Comparison of ENCODE assay signal across 8 mouse cellular contexts in genomic region chr13:55135382-55135781, GRCm38 (mm10). TPM values are rescaled to one million over a fixed set of nuclear protein-coding genes. Genes with fewer than 3 reads are reported as not detected.
DNase-seq lines count a peak whose midpoint lies in the region; ATAC-seq lines count a peak whose summit lies in the region.

No protein-coding gene starts in this region.

- no peak for ATAC-seq in CD4-positive, CD25-positive, alpha-beta regulatory T cell, adult 4 months

- peak; percentile 51 for DNase-seq in CD4-positive, CD25-positive, alpha-beta regulatory T cell, adult 2 months (ENCODE audit: low read depth, low spot score)
- peak; percentile 24 for DNase-seq in layer of hippocampus, adult 11-12 months (ENCODE audit: low spot score)
- no peak for DNase-seq in layer of hippocampus, adult 18-20 months (ENCODE audit: low spot score in 2 of 2)
- DNase-seq in embryo, embryonic 10 days (ENCODE audit: low spot score) = peak; percentile 30
- peak; percentile 16 for DNase-seq in lung, postnatal 14 days
- DNase-seq in thymus, postnatal 10 days (ENCODE audit: low spot score in 2 of 2) = no peak
- DNase-seq in layer of hippocampus, postnatal 36 days = no peak

RNA-seq across cellular contexts. Expression of gene Gm17617, which starts 2.0 kb away (rescaled TPM):
- not detected for polyA plus RNA-seq in CD4-positive, CD25-positive, alpha-beta regulatory T cell, adult 4 months (2017; shearing (Covaris generic))
- not detected for total RNA-seq in layer of hippocampus, adult 18-20 months (2021)
- not detected for total RNA-seq in layer of hippocampus, postnatal 36 days (2021)

RNA-seq across cellular contexts. Expression of gene Fgfr4, which starts 17.1 kb away (rescaled TPM):
- not detected for polyA plus RNA-seq in CD4-positive, CD25-positive, alpha-beta regulatory T cell, adult 4 months (2017; shearing (Covaris generic))
- under 1 TPM; 0.12 to 0.41 TPM for total RNA-seq in layer of hippocampus, adult 18-20 months (2021)
- under 1 TPM; 0.20 to 0.43 TPM for total RNA-seq in layer of hippocampus, postnatal 36 days (2021)

RNA-seq across cellular contexts. Expression of gene Zfp346, which starts 30.3 kb away (rescaled TPM):
- polyA plus RNA-seq in CD4-positive, CD25-positive, alpha-beta regulatory T cell, adult 4 months (2017; shearing (Covaris generic)) = 10 to 100 TPM; 16.3 to 20.1 TPM
- 10 to 100 TPM; 39.0 to 42.2 TPM for total RNA-seq in layer of hippocampus, adult 18-20 months (2021)
- total RNA-seq in layer of hippocampus, postnatal 36 days (2021) = 10 to 100 TPM; 36.9 to 45.0 TPM

RNA-seq across cellular contexts. Expression of gene Uimc1, which starts 35.3 kb away (rescaled TPM):
- 100 to 1,000 TPM in 1 of 2 experiments, 10 to 100 TPM in 1; 90.1 to 100 TPM for polyA plus RNA-seq in CD4-positive, CD25-positive, alpha-beta regulatory T cell, adult 4 months (2017; shearing (Covaris generic))
- total RNA-seq in layer of hippocampus, adult 18-20 months (2021) = 10 to 100 TPM; 25.3 to 26.1 TPM
- 10 to 100 TPM; 21.9 to 26.7 TPM for total RNA-seq in layer of hippocampus, postnatal 36 days (2021)

Comparison
In these comparisons a context has a peak if more than half of its experiments do, and no peak if none do; other contexts are left out.
1. DNase-seq: peak in CD4-positive, CD25-positive, alpha-beta regulatory T cell, adult 2 months (single experiment), layer of hippocampus, adult 11-12 months (single experiment), embryo, embryonic 10 days (single experiment) and lung, postnatal 14 days (single experiment); none in layer of hippocampus, adult 18-20 months (0 of 2), thymus, postnatal 10 days (0 of 2) and layer of hippocampus, postnatal 36 days (0 of 2).